Mouse (Mus musculus) liver, adult 2 months (tissue): ENCODE results near the gene H2afz. TPM values are rescaled to one million over a fixed set of nuclear protein-coding genes. Genes with fewer than 3 reads are reported as not detected.

ENCODE experiments used
- DNase-seq: peaks from one replicate; pipeline ENCODE4 v3.0.0-alpha.2; 2011; ENCODE audit warnings: low read depth, low spot score; ENCODE audit errors: extremely low read depth
- H3K27ac ChIP-seq: fragments of 200-500 bp; replicated peaks from 2 replicates; pipeline ENCODE4 v1.5.1; 2012; ENCODE audit warnings: low read depth, mild to moderate bottlenecking, control low read depth, inconsistent platforms, low read length; ENCODE audit not compliant: insufficient read depth
- H3K27me3 ChIP-seq: fragments of 200-500 bp; 2 replicates; pipeline ENCODE4 v1.6.1; 2012; ENCODE audit warnings: mild to moderate bottlenecking, moderate library complexity, low read length, inconsistent platforms; ENCODE audit not compliant: control insufficient read depth, insufficient read depth
- H3K36me3 ChIP-seq: fragments of 200-500 bp; 2 replicates; pipeline ENCODE4 v1.6.1; 2012; ENCODE audit warnings: low read length, inconsistent platforms; ENCODE audit not compliant: control insufficient read depth, insufficient read depth
- H3K4me1 ChIP-seq: fragments of 200-500 bp; 2 replicates; pipeline ENCODE4 v1.6.1; 2011; ENCODE audit warnings: low read length; ENCODE audit not compliant: control insufficient read depth, insufficient read depth
- H3K4me3 ChIP-seq: fragments of 200-500 bp; 2 replicates; pipeline ENCODE4 v1.5.1; 2011; ENCODE audit warnings: low read depth, mild to moderate bottlenecking, control low read depth, low read length, moderate library complexity; ENCODE audit not compliant: insufficient read depth
- H3K79me2 ChIP-seq: fragments of 200-500 bp; 2 replicates; pipeline ENCODE4 v1.6.1; 2012; ENCODE audit warnings: inconsistent platforms, mild to moderate bottlenecking, low read length, moderate library complexity; ENCODE audit not compliant: control insufficient read depth, insufficient read depth
- H3K9ac ChIP-seq: fragments of 200-500 bp; 2 replicates; pipeline ENCODE4 v1.6.1; 2012; ENCODE audit warnings: low read depth, mild to moderate bottlenecking, control low read depth, inconsistent platforms, low read length
- CTCF ChIP-seq: fragments of 200-500 bp; IDR thresholded peaks from 2 replicates; pipeline ENCODE4 v1.5.1; 2011; ENCODE audit warnings: low read depth, low read length, control low read depth
- POLR2A ChIP-seq: fragments of 200-500 bp; IDR thresholded peaks from 2 replicates; pipeline ENCODE4 v1.6.1; 2011; ENCODE audit warnings: low read length, control low read depth; ENCODE audit not compliant: insufficient read depth; ENCODE audit errors: extremely low read depth
- WGBS: fragments of 180-500 bp; shearing (Covaris S2); methylation state at CpG from one replicate; pipeline ENCODE4 v1.1.7; 2018; 5-methylcytosine and 5-hydroxymethylcytosine counted together
- polyA plus RNA-seq: library from polyadenylated mRNA; depleted of rRNA; stranded (reverse); fragments of >200 nt; gene quantifications from 2 replicates; pipeline ENCODE4 v1.2.3, GENCODE M21; 2012
- total RNA-seq: library from RNA; depleted of rRNA; stranded (reverse); fragments of >200 nt; gene quantifications from 2 replicates; pipeline ENCODE4 v1.2.3, GENCODE M21; 2014

H2afz gene
- total and polyA plus RNA-seq, 2 experiments: 113 to 134 TPM

DNA sequence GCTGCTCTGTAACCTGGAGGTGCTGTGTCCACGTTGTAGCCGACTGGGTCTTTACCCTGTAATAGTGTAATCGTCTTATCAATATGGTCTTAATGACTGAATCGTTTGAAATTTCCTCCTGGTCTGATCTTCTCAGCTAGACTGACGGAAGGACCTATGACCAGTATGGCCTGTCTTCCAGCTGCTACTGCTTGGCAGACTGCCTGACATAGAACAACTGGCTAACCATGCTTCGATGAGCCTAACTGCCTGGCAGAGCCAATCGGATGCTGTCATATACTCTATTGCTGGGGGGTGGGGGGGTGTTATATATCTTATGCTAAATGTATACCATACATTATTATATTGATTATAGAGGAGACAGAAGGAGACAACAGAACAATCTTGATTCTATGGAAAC is 8.2 kb upstream of the H2afz start:
- H3K4me3 ChIP-seq: no peak overlapping the region
- TF ChIP-seq POLR2A: no peak
- TF ChIP-seq CTCF: no peak
- no peak overlapping the region for H3K9ac ChIP-seq
- 71% methylated on average over 7 of the region's 7 CpGs for WGBS
- DNase-seq: no peak
- H3K27ac ChIP-seq: no peak overlapping the region
- H3K4me1 ChIP-seq: peaks cover 4% of the 10 kb centered on the region
- H3K79me2 ChIP-seq: no peaks in the 10 kb centered on the region
- no peaks in the 10 kb centered on the region for H3K36me3 ChIP-seq
- H3K27me3 ChIP-seq: no peaks in the 10 kb centered on the region

DNA sequence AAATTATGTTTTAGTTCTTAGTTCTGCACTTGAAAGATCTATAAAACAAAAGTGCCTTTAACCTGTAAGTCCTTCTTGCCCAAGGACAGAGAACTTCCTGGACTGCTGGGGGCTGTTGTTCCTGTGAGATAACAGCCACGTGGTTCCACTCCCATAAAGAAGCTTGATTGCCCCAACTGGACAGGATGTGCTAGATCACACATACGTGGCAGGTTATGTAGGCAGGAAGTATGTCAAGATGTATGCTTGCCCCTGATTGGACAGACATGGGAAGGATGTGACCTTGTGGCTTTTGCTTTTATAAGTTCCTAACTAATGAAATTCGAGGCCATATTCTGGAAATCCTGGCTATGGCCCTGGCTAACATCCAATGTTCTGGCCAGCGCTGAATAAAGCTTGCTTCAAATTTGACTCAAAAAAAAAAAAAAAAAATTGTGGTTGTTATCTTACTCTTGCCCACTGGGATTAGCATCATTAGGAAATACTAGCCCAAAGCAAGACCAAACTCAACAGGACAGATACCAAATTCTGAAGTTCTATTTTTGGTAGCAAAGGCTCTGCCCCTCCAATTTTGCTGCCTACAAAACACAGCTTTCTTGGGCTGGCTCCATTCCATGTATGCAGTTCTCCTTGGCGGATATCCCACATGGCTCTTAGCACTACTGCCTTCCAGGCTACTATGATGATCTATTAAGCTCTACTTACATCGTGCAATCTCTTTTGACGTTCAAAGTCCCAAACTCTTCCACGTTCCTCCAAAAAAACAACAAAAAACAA is 3.7 kb upstream of the H2afz start:
- Histone ChIP-seq H3K79me2 (no peaks in the 10 kb centered on the region), H3K36me3 (no peaks in the 10 kb centered on the region), H3K4me3 (no peak overlapping the region), H3K9ac (no peak overlapping the region), H3K4me1 (peaks cover 4% of the 10 kb centered on the region; the same call in 1 of the 2 replicates), H3K27me3 (no peaks in the 10 kb centered on the region), H3K27ac (peak overlapping the region; percentile 25)
- no peak for TF ChIP-seq CTCF
- no peak for TF ChIP-seq POLR2A
- DNase-seq: peak; percentile 25
- WGBS: 69% methylated on average over 8 of the region's 8 CpGs

DNA sequence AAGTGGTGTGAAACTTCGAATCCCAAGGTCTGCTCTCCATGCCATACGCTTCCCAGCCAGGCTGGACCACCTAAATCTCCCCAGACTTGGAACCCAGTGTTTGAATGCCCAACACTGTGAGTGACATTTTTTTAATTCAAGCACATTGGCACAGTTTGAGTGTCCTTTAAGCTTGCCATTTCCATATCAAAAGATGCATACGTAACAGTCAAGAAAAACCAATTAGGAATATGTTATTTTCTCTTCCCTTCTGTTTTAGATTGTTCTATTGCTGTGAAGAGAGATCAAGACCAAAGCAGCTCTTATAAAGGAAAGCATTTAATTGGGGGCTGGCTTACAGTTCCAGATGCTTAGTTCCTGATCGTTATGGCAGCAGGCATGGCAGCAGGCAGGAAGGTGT is 2.9 kb upstream of the H2afz start:
- H3K27ac ChIP-seq: peak overlapping the region; percentile 25; the same call in 1 of the 2 replicates
- no peak overlapping the region for H3K9ac ChIP-seq
- H3K36me3 ChIP-seq: 0 out of 2 replicates have a peak, but pooled peaks cover 3% of the 10 kb centered on the region
- no peak for TF ChIP-seq CTCF
- TF ChIP-seq POLR2A: no peak
- H3K27me3 ChIP-seq: no peaks in the 10 kb centered on the region
- peaks cover 4% of the 10 kb centered on the region; the same call in 1 of the 2 replicates for H3K4me1 ChIP-seq
- WGBS: 95% methylated on average over 4 of the region's 4 CpGs
- H3K79me2 ChIP-seq: no peaks in the 10 kb centered on the region
- DNase-seq: no peak
- H3K4me3 ChIP-seq: no peak overlapping the region

DNA sequence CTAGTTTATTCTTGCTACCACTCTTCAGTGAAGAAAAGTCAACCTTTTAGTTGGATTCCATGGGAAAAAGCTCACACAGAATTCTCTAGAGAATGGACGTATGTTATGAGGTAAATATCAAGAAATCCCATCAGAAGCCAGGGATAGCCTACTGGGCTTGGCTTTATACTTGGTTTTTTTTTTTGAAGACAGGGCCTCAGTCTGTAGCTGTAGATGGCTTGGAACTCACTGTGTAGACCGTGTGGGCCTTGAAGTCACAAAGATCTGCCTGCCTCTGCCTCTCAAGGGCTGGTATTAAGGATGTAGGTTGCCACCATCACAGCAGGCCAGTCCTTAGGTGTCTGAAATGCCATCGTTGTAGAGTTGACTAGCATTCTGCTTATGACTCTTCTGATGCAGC is 1.7 kb upstream of the H2afz start:
- Histone ChIP-seq H3K27me3 (no peaks in the 10 kb centered on the region), H3K9ac (no peak overlapping the region), H3K4me3 (no peak overlapping the region), H3K79me2 (no peaks in the 10 kb centered on the region), H3K36me3 (0 out of 2 replicates have a peak, but pooled peaks cover 3% of the 10 kb centered on the region), H3K27ac (no peak overlapping the region), H3K4me1 (peaks cover 6% of the 10 kb centered on the region)
- no peak for TF ChIP-seq POLR2A
- TF ChIP-seq CTCF: no peak
- 95% methylated on average over 3 of the region's 3 CpGs for WGBS
- no peak for DNase-seq

DNA sequence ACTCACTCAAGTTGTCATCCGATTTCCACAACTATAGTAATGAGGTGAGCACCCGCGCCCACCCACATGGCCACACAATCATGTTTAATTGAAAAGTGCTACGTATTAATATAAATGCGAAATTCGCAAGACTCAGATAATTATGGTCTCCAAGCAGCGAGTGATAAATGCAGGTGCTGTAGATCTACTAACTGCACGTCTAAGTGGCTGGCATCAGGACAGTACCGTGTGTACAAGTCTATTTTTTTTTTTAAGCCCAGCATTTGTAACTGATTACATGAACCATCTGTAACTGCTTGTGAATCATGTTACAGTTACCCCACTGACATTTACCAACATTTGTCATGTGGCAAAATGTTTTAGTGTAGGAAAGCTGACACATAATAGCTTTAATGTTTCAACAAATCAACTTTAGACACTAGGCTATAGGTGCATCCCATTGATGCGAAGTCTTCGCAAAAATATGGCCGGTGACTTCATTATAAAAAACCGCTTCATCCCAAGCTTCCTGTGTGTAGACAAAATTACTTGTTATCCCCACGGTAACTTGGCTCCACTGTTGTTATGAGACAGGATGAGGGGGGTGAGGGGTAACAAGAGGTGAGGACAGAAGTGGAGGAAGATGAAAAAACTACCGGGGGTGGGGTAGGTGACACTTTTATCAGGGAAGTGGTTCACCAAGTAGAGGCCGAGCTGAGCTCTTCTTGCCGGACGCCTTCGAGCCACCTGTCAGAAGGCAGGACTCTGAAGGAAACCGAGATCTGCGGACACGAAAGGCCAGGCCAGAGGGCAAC is 760 bp upstream of the H2afz start:
- TF ChIP-seq POLR2A (no peak), CTCF (no peak)
- H3K4me3 ChIP-seq: peak overlapping the region; percentile 69
- H3K9ac ChIP-seq: peak overlapping the region; percentile 67
- H3K4me1 ChIP-seq: peaks cover 3% of the 10 kb centered on the region
- H3K36me3 ChIP-seq: 0 out of 2 replicates have a peak, but pooled peaks cover 3% of the 10 kb centered on the region
- peak overlapping the region; percentile 74 for H3K27ac ChIP-seq
- H3K27me3 ChIP-seq: no peaks in the 10 kb centered on the region
- 43% methylated on average over 22 of the region's 22 CpGs for WGBS
- no peak for DNase-seq
- H3K79me2 ChIP-seq: no peaks in the 10 kb centered on the region
